Mouse (Mus musculus): Measurements from ENCODE around the gene B4galnt1.

DNA sequence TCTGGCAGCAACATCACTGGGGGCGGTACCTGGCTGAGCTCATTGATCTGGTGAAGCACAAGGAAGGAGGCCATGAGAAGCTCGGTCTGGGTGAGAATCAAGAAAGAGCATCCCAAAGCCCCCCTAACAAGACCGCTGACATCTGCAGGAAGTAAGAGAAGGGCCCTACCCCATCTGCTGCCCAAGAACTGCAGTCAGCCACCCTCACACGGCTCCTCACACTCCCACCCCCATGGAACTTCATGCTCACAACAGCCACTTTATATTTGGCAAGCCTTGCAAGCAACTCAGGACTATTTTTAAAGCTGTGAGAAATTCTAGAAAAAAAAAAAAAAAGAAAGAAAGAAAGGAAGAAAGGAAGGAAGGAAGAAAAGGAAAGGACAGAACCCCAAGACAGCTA is 43.9 kb downstream of the B4galnt1 start:
- TF ChIP-seq EP300 (optimal IDR thresholded peaks at IDR 0.05) = no peak
- no peak for TF ChIP-seq CTCF (IDR thresholded peaks at IDR 0.05; ENCODE audit: low read depth)

Data from stomach, postnatal 0 days (tissue).